Mouse (Mus musculus) left cerebral cortex, adult 18-20 months (tissue): Measurements from ENCODE around the gene Rslcan18. TPM values are rescaled to one million over a fixed set of nuclear protein-coding genes. Genes with fewer than 3 reads are reported as not detected.
"Not testable (repeated sequence)": the region's sequence is repeated elsewhere in the genome, so short reads cannot be mapped to it uniquely, and the experiment has no call there.

Experiments
- DNase-seq, 2 experiments: peaks; one replicate each; pipeline ENCODE4 v3.0.0; 2021 to 2022; ENCODE audit warnings: low spot score in 2 of 2, mixed read lengths in 1 of 2
- long read RNA-seq, 2 experiments: library from polyadenylated mRNA; stranded (forward); transcript quantifications; one replicate each; pipeline ENCODE4 v2.0.0; 2021
- total RNA-seq, 2 experiments: library from RNA; stranded (reverse); gene quantifications; 2 replicates each; pipeline ENCODE4 v1.2.3; 2021

Rslcan18 gene
- total RNA-seq, result under 1 TPM; 0.21 to 0.30 TPM
- long read RNA-seq, experiment 1, result 0 reads
- long read RNA-seq, experiment 2, result 0 reads

GRCm38 (mm10) chr13:67116163-67116562 is at the start of gene Rslcan18:
Gene Rslcan18, minus strand, starts transcription at chr13:67116263.
- DNase-seq, result not testable (repeated sequence)

- DNase-seq, result peak; percentile 89 to 91
Measured at GRCm38 (mm10) chr13:67128038-67128721, 12.1 kb upstream of the Rslcan18 start.

- not testable (repeated sequence) for DNase-seq
Measured at GRCm38 (mm10) chr13:67127507-67127906, 11.4 kb upstream of the Rslcan18 start.

DNA sequence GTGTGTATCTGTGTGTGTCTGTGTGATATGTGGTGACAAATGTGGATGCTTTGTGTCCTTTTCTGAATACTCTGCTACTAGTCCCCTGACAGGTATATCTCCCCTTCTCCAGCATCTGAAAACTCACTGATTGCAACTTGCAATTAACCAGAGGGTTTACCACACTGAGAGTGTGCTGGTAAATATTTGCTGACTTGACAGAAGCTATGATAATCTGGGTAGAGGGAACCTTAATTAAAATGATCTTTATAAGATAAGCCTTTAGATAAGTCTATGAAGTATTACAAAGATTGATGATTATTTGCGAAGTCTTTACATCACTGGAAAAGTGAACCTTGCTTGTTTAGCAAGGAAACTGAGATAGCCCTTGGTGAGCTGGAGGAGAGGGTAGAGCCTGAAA is 8.4 kb upstream of the Rslcan18 start:
- DNase-seq, result no peak

GRCm38 (mm10) chr13:67121360-67121759 is 5.3 kb upstream of the Rslcan18 start, which contains the start of gene Zfp759:
Gene Zfp759, plus strand, starts transcription at chr13:67121660.
- DNase-seq, result not testable (repeated sequence)

DNA sequence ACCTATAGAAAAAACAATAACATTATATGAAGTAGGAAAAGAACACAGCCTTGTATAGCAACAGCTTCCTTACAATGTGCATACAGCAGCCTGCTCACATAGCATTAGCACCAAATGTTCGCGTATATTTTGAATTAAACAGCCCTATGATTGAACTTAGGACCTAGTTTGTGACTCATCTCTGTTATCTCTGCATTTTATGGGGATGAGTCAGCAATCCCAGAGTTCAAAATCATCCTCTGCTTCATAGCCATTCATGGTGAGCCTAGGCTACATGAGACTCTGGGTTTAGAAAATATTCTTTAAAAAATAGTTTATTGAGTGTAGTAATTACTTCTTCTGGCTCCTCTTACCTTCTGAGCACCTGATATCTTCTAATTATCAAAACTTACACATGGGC is 2.8 kb downstream of the Rslcan18 start:
- no peak for DNase-seq

- DNase-seq, result peak; percentile 16 to 43
Measured at GRCm38 (mm10) chr13:67112096-67112495, 4.0 kb downstream of the Rslcan18 start.

GRCm38 (mm10) chr13:67108821-67109206 is 7.2 kb downstream of the Rslcan18 start:
- peak in 1 of 2 experiments; percentile 55 for DNase-seq

- peak; percentile 92 to 95 for DNase-seq
Measured at GRCm38 (mm10) chr13:67108194-67108820, 7.8 kb downstream of the Rslcan18 start, which contains the start of gene Gm28557. Gene Gm28557, minus strand, starts transcription at chr13:67108604.

- DNase-seq, result no peak
Measured at GRCm38 (mm10) chr13:67107681-67108080, 8.4 kb downstream of the Rslcan18 start.

DNA sequence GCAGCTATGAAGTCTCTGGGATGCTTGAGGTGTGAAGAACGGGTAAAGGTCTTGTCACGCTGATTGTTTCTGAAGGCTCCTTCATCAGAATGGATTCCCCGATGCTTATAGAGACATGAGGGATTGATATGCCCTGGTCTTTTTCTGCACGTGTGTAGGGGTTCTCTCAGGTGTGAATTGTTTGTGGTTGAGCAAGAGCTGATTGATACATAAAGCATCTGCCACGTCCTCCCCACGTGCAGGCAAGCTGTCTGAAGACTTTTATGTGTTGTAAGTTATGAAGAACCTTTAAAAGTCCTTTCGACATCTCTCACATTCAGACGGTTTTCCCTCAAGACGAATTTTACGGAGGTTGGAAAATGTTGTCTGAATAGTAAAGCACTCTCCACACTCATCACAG is 18.2 kb downstream of the Rslcan18 start, which contains the start of gene Zfp708:
Zfp708 (minus strand) TSS at position 101 of the 400 bp plus-strand sequence.
- DNase-seq, result no peak

GRCm38 (mm10) chr13:67090154-67090553 is 25.9 kb downstream of the Rslcan18 start:
- no peak for DNase-seq

DNA sequence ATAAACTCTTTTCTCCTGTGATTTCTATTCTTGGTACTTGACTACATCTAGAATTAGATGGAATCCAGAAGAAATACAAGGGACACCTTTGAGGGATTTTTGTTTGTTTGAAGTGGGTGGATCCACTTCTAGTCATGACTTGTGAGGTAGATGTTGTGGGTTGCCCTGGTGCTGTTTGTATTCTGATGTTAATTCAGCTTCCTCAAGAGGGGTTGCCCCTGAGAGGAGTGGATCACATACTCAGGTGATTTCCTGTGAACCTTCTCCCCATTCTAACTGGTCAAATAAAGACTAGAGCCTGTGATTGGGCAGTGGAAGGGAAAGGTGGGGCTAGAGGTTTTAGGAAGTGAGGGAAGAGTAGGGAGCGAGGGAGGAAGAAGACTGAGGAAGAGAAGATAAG is 34.1 kb downstream of the Rslcan18 start:
- DNase-seq, result no peak

- peak; percentile 46 to 70 for DNase-seq
Measured at GRCm38 (mm10) chr13:67081142-67081713, 34.8 kb downstream of the Rslcan18 start.

DNA sequence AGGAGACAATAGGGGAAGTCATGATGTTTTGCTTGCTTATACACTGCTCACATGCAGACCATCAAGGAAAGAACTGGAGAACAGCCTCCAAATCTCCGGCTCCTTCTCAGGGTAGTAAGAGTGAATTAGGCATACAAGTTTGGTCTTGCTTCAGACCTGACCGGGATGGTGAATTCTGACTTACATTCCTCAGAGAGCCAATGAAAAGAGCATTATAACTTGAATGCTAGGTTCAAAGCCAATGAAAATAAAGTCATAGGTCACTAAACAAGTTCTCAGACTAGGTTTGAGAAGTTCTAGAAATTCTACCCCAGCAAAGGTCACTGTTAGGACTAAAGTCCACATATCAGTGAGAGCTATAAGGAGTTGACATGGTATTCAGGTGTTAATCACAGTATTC is 38.8 kb downstream of the Rslcan18 start:
- DNase-seq, result no peak

DNA sequence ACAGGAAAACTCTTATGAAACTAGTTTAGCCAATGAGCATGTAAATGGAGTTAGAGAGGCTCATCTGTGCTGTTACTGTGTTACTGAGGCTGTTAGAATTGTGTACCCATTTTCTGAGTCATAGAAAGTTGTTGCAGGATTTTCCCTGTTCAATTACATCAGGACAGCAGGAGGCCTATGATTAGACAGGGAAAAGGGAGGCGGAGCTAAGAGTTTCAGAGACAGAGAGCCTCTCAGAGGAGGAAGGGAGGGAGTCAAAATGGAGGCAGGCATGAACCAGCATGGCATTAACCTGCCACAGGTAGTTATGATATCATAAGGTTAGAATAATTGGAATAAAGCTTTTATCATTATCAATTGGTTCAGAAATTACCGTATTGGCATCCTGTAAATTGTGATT is 43.3 kb downstream of the Rslcan18 start:
- no peak for DNase-seq

DNA sequence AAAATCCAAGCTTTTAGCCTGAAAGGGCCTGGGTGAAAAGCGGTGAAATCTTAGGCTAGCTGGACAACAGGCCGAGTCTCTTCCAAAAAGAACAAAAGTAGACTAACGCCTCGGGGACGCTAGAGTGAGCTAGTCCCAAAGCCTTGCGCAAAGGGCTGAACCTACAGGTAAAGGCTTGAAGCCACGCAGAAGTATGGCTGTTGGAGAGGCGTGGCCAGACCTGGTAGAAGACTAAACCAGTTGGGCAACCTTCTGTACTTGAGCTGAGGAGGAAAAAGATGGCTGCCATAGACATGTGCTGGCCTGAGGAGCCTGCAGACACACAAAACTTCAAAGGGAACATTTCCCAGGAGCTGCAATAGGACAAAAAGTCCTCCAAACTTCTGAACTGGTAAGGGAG is 50.7 kb downstream of the Rslcan18 start:
- DNase-seq, result no peak

DNA sequence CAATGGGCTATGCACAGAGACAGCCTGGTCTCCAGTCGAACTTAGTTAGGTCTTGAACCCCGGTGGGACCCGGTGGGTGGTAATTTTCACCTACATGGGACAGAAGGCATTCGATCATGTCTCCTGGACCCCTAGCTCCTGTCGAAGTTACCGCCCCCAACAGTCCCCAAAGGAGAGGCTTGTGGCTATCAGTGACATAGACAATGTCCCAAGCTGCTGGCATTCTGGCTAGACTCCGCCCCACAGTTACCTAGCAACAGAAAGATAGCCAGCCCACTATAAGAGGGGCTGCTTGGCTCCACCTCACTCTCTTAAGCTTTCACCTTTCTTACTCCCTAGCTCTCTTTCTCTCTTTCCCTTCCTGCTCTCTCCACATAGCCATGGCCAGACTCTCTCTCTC is 53.6 kb downstream of the Rslcan18 start:
- no peak for DNase-seq

DNA sequence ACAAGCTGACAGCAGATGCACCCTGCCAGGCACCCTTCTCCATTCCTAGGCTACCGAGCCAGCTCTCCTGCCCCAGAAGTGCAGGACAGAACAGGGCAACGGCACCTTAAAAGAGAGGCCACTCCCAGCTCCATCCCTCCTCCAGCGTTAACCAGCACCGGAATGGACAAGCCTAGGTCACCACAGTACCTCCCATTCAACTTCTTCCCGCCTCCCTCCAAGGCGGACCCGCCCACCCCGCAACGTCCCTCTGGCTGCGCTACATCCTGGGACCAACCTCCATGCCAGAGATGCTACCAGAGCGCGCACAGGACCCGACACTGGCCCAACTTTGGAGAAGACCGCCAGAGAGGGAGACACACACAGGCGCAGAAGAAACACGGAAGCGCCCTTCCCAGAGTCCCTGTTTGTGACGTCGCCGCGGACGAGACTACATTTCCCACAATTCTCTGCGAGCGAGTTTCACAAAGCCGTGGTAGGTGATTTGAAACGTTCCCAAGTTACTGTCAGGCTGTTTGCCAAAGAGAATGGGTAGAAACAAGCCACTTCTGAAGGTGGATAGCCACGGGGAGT is 55.2 kb downstream of the Rslcan18 start, which contains the start of gene Zfp712:
Zfp712 (minus strand) TSS at position 385 of the 573 bp plus-strand sequence.
- peak; percentile 94 for DNase-seq

- DNase-seq, result no peak
Measured at GRCm38 (mm10) chr13:67060161-67060785, 55.8 kb downstream of the Rslcan18 start.
